Mouse (Mus musculus) small intestine, adult 2 months (tissue): ENCODE measurements around the gene Chrm5. TPM values are rescaled to one million over a fixed set of nuclear protein-coding genes. Genes with fewer than 3 reads are reported as not detected.

Source experiments
- H3K27ac ChIP-seq: fragments of 200-500 bp; 2 replicates; pipeline ENCODE4 v1.5.1; 2012; ENCODE audit warnings: low read depth, low read length, control low read depth, inconsistent platforms; ENCODE audit not compliant: insufficient read depth
- H3K27me3 ChIP-seq: fragments of 200-500 bp; 2 replicates; pipeline ENCODE4 v1.6.1; 2012; ENCODE audit warnings: mild to moderate bottlenecking, moderate library complexity, low read length, inconsistent platforms; ENCODE audit not compliant: control insufficient read depth, insufficient read depth
- H3K36me3 ChIP-seq: fragments of 200-500 bp; 2 replicates; pipeline ENCODE4 v1.6.1; 2012; ENCODE audit warnings: mild to moderate bottlenecking, low read length, control low read depth, inconsistent platforms; ENCODE audit not compliant: control insufficient read depth, insufficient read depth
- H3K4me1 ChIP-seq: fragments of 200-500 bp; 2 replicates; pipeline ENCODE4 v1.6.1; 2012; ENCODE audit warnings: low read length, inconsistent platforms, mixed read lengths; ENCODE audit not compliant: control insufficient read depth, insufficient read depth, insufficient read length
- H3K4me3 ChIP-seq: fragments of 200-500 bp; 2 replicates; pipeline ENCODE4 v1.5.1; 2012; ENCODE audit warnings: low read depth, mild to moderate bottlenecking, control low read depth, inconsistent platforms, low read length, moderate library complexity
- CTCF ChIP-seq: fragments of 200-500 bp; IDR thresholded peaks from 2 replicates; pipeline ENCODE4 v1.5.1; 2012; ENCODE audit warnings: low read depth, mild to moderate bottlenecking, control low read depth, inconsistent platforms, low read length, moderate library complexity, mixed read lengths; ENCODE audit not compliant: insufficient replicate concordance, insufficient read length; ENCODE audit errors: extremely low read depth
- POLR2A ChIP-seq: fragments of 200-500 bp; IDR thresholded peaks from 2 replicates; pipeline ENCODE4 v1.6.1; 2012; ENCODE audit warnings: low read depth, mild to moderate bottlenecking, control low read depth, inconsistent platforms, low read length, moderate library complexity
- WGBS: fragments of 180-500 bp; shearing (Covaris S2); methylation state at CpG from one replicate; pipeline ENCODE4 v1.1.7; 2018; 5-methylcytosine and 5-hydroxymethylcytosine counted together
- polyA plus RNA-seq: library from polyadenylated mRNA; depleted of rRNA; stranded (reverse); fragments of >200 nt; gene quantifications from 2 replicates; pipeline ENCODE4 v1.2.3, GENCODE M21; 2012

Chrm5 gene
- polyA plus RNA-seq, 1 experiment = not detected

DNA sequence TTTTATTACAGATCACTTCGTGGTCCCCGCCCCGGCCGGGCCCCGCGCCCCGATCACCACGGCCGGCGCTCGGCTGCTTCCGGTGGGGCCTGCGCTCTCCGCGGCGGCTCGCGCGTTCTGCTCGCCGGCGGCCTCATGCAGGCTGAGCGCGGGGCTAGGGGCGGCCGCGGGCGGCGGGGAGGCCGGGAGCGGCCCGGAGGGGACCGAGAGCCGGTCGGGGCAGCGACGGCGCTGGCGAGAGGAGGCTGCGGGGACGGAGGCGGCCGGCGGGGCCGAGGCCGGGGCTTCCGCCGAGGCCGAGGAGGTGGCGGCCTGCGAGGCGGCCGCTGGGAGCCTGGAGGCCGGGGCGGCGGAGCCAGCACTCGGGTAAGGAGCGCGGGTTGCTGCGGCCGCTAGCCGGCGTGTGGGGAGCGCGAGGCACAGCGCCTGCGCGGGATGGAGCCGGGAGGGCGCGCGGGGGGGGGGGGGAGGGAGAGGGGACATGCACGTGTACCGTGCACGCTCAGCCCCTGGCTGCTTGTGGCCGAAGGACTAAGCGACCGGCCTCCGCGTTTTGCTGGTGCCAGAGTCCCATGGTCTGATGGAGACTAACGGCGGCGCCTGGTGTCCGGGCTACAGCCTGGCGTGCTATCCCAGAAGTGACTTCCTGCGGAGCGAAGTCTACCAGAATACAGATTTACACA, 12.4 kb upstream of the Chrm5 start, which contains the start of gene Aven:
Aven (plus strand) TSS at position 109 of the 683 bp plus-strand sequence.
- WGBS = under 1% methylated on average over 85 of the region's 87 CpGs
- no peaks in the 10 kb centered on the region for H3K36me3 ChIP-seq
- peak within 1 kb of the TSS; percentile 82 for H3K27ac ChIP-seq
- H3K27me3 ChIP-seq = no peaks in the 10 kb centered on the region
- peak; percentile 86 for TF ChIP-seq POLR2A
- TF ChIP-seq CTCF = peak; percentile 11; the same call in 1 of the 2 replicates
- peaks cover 2% of the 10 kb centered on the region for H3K4me1 ChIP-seq
- H3K4me3 ChIP-seq = peak within 1 kb of the TSS; percentile 83

DNA sequence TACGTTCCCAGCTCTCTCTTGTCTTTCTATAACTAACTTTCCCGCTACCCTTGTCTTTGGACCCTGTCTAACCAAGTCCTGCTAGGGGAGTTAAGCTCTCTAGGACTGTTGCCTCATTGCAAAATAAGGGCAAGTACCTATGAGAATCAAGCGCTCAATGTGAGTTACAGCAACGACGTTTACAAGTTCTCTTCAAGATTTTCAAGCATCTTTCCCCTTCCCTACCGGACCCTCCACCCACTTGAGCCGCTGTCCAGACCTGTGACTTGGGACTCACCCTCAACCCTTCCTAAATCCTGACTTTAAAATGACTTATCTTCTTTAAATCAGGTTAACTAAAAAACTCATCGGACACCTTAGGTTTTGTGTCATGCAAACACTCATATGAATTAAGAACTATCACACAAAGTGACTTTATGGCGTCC, 11.9 kb upstream of the Chrm5 start:
- peaks cover 2% of the 10 kb centered on the region for H3K4me1 ChIP-seq
- peak overlapping the region; percentile 83 for H3K4me3 ChIP-seq
- no peaks in the 10 kb centered on the region for H3K36me3 ChIP-seq
- H3K27ac ChIP-seq = peak overlapping the region; percentile 82
- WGBS = 4% methylated on average over 9 of the region's 9 CpGs
- no peak for TF ChIP-seq CTCF
- no peak for TF ChIP-seq POLR2A
- no peaks in the 10 kb centered on the region for H3K27me3 ChIP-seq

DNA sequence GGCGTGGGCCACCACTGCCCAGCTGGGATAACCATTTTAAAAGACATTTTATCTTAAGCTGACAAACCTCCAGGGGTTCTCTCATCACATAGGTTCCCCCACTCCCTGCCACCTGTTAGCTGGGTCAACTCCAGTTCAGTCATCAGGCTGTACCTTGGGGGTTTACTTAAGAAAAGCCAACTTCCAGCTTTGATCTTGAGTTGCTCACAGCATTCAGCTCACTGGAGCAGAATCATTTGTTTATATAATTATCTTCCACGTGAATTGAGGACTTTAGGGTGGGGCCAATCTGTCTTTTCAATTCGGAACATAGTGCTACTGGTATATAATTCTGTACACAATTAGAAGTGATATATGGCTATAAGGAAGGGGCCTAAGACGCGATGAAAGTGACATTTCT, 11.1 kb upstream of the Chrm5 start:
- peaks cover 2% of the 10 kb centered on the region for H3K4me1 ChIP-seq
- H3K27me3 ChIP-seq = no peaks in the 10 kb centered on the region
- H3K36me3 ChIP-seq = no peaks in the 10 kb centered on the region
- no peak overlapping the region for H3K27ac ChIP-seq
- 53% methylated on average over 5 of the region's 5 CpGs for WGBS
- H3K4me3 ChIP-seq = no peak overlapping the region
- no peak for TF ChIP-seq CTCF
- no peak for TF ChIP-seq POLR2A

DNA sequence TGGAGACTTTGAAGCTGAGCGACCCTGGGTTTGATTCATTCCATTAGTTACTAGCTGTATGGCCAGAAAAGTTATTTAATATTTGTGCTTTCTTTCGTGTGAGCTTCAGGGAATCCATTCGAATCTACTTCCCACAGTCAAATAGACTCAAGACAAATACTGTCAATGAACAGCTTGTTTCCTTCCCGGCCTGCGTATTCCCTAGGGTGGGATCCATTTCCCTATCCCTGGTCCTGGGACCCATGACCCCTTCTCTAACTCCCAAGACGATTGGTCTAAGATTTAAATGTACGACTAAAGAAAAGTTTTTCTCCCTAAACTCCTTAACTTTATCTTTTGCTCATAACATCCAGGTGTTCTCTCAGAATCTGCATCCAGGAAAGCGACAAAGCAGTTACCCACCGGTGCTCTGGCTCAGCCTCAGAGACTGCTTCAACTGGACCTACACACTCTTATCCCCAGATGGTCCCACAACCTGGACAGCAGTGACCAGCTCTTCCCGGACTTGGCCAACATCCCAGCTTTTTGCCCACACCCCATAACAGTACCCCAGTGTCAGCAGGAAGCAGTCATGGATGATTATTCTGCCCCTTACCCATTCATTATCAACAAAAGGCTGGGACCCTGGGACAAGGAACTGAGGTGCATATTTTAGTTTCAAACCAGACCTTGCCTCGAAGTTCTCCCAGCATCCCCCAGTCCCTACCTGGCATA, 10.1 kb upstream of the Chrm5 start:
- H3K27me3 ChIP-seq = no peaks in the 10 kb centered on the region
- no peak overlapping the region for H3K4me3 ChIP-seq
- H3K4me1 ChIP-seq = peaks cover 2% of the 10 kb centered on the region
- TF ChIP-seq CTCF (no peak), POLR2A (no peak)
- 86% methylated on average over 11 of the region's 11 CpGs for WGBS
- H3K36me3 ChIP-seq = no peaks in the 10 kb centered on the region
- no peak overlapping the region for H3K27ac ChIP-seq

DNA sequence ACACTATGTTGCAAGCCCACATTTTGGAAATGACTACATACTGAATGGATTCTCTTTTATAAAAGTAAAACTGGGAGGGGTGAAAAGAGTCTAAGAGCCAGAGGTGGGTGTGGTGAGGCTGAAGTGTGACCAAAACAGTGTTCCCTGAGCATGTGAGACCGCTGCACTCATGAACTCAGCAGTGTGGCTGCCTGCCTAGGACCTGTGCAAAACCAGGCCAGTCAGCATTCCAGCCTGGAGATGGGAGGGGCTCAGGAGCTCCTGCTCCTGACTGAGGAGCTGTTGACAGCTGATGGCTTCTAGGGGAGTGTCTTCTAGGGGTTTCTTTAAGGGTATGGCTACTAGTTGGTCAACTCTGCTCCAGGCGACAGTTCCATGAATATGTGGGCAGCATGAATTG, 4.3 kb upstream of the Chrm5 start:
- H3K27ac ChIP-seq = no peak overlapping the region
- H3K4me3 ChIP-seq = no peak overlapping the region
- H3K4me1 ChIP-seq = no peaks in the 10 kb centered on the region
- 70% methylated on average over 2 of the region's 2 CpGs for WGBS
- no peak for TF ChIP-seq POLR2A
- TF ChIP-seq CTCF = no peak
- no peaks in the 10 kb centered on the region for H3K27me3 ChIP-seq
- H3K36me3 ChIP-seq = no peaks in the 10 kb centered on the region

DNA sequence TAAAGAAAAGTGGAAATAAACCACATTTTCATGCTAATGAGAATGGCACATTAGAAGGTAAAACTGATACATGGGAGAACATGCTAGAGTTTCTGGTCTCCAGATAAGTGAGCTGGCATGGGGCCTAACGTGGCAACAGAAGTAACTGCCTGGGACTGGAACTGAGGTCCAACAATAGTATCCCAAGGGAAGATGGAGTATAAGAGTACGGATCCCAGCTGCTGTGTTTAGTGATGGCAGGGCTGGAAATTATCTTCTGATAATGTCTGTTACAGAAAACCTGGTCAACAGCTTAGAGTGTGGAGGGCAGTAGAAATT, 2.7 kb upstream of the Chrm5 start:
- TF ChIP-seq CTCF (no peak), POLR2A (no peak)
- no peak overlapping the region for H3K27ac ChIP-seq
- H3K27me3 ChIP-seq = no peaks in the 10 kb centered on the region
- WGBS = 72% methylated on average over 2 of the region's 2 CpGs
- no peaks in the 10 kb centered on the region for H3K36me3 ChIP-seq
- H3K4me1 ChIP-seq = no peaks in the 10 kb centered on the region
- H3K4me3 ChIP-seq = no peak overlapping the region

DNA sequence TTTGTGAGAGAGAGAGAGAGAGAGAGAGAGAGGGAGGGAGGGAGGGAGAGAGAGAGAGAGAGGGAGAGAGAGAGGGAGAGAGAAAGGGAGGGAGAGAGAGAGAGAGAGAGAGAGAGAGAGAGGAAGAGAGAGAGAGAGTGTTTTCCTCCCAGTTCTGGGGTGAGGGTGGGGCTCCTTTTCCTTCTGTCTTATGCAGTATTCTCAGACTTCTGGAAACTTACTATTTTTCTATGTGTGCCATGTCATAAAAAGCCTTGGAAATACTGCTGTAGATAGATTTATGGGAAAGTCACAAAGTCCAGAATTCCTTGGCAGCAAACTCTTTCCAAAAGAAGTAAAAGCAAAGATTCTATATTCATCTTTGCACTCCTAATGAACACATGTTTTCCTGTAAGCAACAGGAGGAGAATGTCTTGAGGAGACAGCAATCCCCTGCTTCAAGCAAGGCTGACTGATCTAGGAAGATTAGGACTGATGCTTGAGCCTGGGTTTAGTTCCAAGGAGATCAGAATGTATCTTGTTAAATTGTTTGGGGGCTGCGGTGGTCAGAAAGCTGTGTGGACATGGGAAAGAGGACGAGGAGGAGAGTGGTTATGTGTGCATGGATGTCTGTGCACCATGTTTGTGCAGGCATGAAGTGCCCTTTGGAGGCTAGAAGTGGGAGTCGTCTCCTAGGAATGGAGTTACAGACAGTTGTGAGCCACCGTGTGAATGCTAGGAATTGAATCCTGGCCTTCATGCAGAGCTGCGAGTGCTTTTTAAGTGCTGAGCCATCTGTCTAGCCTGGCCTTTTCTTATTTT, 2.2 kb upstream of the Chrm5 start:
- TF ChIP-seq POLR2A (no peak), CTCF (no peak)

More for the DNA sequence above, 2.2 kb upstream of the Chrm5 start:
- Histone ChIP-seq H3K4me1 (no peaks in the 10 kb centered on the region), H3K36me3 (no peaks in the 10 kb centered on the region), H3K27ac (no peak overlapping the region), H3K27me3 (no peaks in the 10 kb centered on the region), H3K4me3 (no peak overlapping the region)
- WGBS = 75% methylated on average over 5 of the region's 5 CpGs
